Mouse (Mus musculus): ENCODE data around the gene Ptpra.

Ptpra gene

DNA sequence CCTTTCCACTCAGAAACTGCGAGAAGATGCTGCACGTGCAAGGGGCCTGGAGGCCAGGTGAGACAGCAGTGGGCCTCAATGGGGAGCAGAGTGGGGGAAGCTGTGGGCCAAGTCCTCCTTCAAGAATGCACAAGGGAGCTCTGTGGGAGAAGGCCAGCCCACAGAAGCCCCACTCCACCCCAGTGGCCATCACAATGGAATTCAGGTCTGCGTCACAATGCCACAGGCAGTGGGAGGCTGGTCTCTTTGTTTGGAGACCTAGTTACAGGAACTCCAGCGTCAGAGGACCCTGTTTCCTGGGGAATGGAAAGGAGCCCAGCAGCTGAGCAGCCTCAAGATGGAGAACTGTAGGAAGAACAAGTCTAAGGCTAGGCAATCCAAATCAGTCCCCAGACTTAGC, 139.1 kb downstream of the Ptpra start:
- no peak for DNase-seq (ENCODE audit: low read depth in 2 of 2, low spot score in 2 of 2)

- no peak for DNase-seq (ENCODE audit: low read depth in 2 of 2, low spot score in 2 of 2)
Measured at GRCm38 (mm10) chr2:130589761-130590160, 139.7 kb downstream of the Ptpra start.

- no peak for DNase-seq (ENCODE audit: low read depth in 2 of 2, low spot score in 2 of 2)
Measured at GRCm38 (mm10) chr2:130591016-130591415, 140.9 kb downstream of the Ptpra start.

DNA sequence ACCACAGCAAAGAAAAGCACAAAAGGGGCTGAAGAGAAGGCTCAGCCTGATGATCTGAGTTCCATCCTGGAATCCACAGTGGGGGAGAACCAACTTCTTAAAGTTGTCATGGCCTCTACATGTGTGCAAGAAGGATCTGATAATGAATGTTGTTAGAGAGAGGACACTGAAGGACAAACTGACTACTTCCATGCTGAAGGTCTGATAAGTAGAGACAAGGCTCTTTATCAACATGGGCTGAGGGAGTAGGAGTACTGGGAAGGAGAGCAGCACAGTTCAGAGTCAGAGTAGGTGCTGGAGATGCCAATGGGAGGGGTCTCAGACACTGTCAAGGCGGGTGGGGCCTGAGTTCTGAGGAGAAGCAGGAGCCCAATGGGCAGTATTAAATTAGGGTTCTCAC, 145.5 kb downstream of the Ptpra start:
- DNase-seq (ENCODE audit: low read depth in 2 of 2, low spot score in 2 of 2): no peak

GRCm38 (mm10) chr2:130597601-130598010, 147.5 kb downstream of the Ptpra start:
- DNase-seq (ENCODE audit: low read depth in 2 of 2, low spot score in 2 of 2): no peak

DNA sequence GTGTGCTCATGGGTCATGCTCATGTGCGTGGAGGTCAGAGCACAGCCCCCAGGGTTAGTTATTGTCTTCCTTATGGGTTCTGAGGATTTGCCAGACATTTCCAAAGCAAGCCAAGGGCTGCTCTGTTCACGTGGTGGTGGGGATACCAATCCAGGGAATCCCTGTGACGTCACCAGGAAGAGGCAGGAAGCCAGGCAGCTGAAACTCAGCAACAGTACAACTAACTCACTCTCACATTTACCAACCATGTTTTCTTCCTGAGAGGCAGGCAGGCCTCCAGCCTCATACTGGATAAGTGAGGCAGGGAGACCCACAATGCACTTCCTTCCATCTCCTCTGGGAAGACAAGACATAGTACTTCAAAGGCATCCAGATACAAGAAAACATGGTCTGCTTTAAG, 148.3 kb downstream of the Ptpra start:
- no peak for DNase-seq (ENCODE audit: low read depth in 2 of 2, low spot score in 2 of 2)

GRCm38 (mm10) chr2:130602195-130602594, 152.1 kb downstream of the Ptpra start:
- no peak for DNase-seq (ENCODE audit: low read depth in 2 of 2, low spot score in 2 of 2)

Measured in CD8-positive naive resting alpha-beta T cell, adult 2 months (primary cell).